Mouse (Mus musculus) testis, adult 2 months (tissue): ENCODE measurements around the gene Mad1l1. TPM values are rescaled to one million over a fixed set of nuclear protein-coding genes. Genes with fewer than 3 reads are reported as not detected.

ENCODE experiments used
- H3K27ac ChIP-seq: fragments of 200-500 bp; 2 replicates; pipeline ENCODE4 v1.5.1; 2012; ENCODE audit warnings: low read depth, low read length; ENCODE audit not compliant: control insufficient read depth, insufficient read depth
- H3K27me3 ChIP-seq: fragments of 200-500 bp; 2 replicates; pipeline ENCODE4 v1.6.1; 2012; ENCODE audit warnings: mild to moderate bottlenecking, low read length, moderate library complexity; ENCODE audit not compliant: control insufficient read depth, insufficient read depth
- H3K36me3 ChIP-seq: fragments of 200-500 bp; 2 replicates; pipeline ENCODE4 v1.6.1; 2012; ENCODE audit warnings: mild to moderate bottlenecking, low read length; ENCODE audit not compliant: control insufficient read depth, insufficient read depth
- H3K4me1 ChIP-seq: fragments of 200-500 bp; 2 replicates; pipeline ENCODE4 v1.6.1; 2012; ENCODE audit warnings: low read length; ENCODE audit not compliant: control insufficient read depth, insufficient read depth
- H3K4me3 ChIP-seq: fragments of 200-500 bp; 2 replicates; pipeline ENCODE4 v1.5.1; 2012; ENCODE audit warnings: low read depth, mild to moderate bottlenecking, low read length, moderate library complexity, mixed read lengths; ENCODE audit not compliant: control insufficient read depth
- CTCF ChIP-seq: fragments of 200-500 bp; IDR thresholded peaks from 2 replicates; pipeline ENCODE4 v1.5.1; 2012; ENCODE audit warnings: low read depth, mild to moderate bottlenecking, inconsistent platforms, low read length, moderate library complexity; ENCODE audit not compliant: control insufficient read depth, insufficient read depth, insufficient replicate concordance
- POLR2A ChIP-seq: fragments of 200-500 bp; IDR thresholded peaks from 2 replicates; pipeline ENCODE4 v1.6.1; 2012; ENCODE audit warnings: low read depth, mild to moderate bottlenecking, inconsistent platforms, low read length, moderate library complexity; ENCODE audit not compliant: control insufficient read depth
- polyA plus RNA-seq: library from polyadenylated mRNA; depleted of rRNA; stranded (reverse); fragments of >200 nt; gene quantifications from 2 replicates; pipeline ENCODE4 v1.2.3, GENCODE M21; 2012

Mad1l1 gene
- polyA plus RNA-seq, 1 experiment: 16.7 TPM

DNA sequence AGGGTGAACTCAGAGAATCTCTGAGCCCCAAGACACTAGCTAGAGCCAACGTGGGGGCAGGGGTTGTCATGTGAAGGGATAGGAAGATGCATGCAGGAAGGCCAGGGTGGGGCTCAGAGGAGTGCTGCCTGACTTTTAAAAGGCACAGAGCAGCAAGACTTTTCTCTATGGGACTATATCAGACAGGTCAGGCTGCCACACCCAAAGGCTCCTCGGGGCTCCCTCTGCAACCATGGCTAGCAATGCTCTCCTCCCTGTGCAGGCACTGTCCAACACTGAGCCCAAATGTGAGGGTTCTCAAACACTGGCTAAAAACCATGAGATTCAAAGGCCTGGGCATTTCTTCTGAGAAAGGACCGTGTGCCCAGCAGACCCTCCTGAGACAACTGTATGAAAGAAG lies 82.5 kb downstream of the Mad1l1 start:
- Histone ChIP-seq H3K4me1 (no peaks in the 10 kb centered on the region), H3K27ac (no peak overlapping the region), H3K27me3 (no peaks in the 10 kb centered on the region), H3K4me3 (no peak overlapping the region), H3K36me3 (no peaks in the 10 kb centered on the region)
- TF ChIP-seq POLR2A (no peak), CTCF (no peak)

DNA sequence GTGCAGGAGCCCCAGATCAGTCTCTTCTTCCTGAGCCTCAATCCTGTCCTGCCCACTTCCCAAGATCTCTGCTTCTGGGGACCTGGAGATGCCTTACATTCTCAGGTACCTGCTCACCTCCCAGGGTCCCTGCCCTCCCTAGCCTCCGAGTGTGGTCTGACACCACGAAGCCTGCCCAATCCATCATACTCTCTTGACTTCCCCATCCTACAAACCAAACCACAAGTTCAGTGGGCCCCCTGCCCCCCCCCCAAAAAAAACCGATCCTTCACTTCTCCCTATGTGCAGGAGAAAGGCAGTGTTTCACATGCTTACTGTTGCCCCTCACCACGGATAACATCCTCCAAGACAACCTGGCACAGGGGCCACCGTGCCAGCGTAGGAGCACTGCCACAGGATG lies 90.5 kb downstream of the Mad1l1 start:
- Histone ChIP-seq H3K36me3 (no peaks in the 10 kb centered on the region), H3K27me3 (no peaks in the 10 kb centered on the region), H3K4me1 (no peaks in the 10 kb centered on the region), H3K27ac (no peak overlapping the region), H3K4me3 (no peak overlapping the region)
- TF ChIP-seq CTCF: no peak
- TF ChIP-seq POLR2A: no peak

DNA sequence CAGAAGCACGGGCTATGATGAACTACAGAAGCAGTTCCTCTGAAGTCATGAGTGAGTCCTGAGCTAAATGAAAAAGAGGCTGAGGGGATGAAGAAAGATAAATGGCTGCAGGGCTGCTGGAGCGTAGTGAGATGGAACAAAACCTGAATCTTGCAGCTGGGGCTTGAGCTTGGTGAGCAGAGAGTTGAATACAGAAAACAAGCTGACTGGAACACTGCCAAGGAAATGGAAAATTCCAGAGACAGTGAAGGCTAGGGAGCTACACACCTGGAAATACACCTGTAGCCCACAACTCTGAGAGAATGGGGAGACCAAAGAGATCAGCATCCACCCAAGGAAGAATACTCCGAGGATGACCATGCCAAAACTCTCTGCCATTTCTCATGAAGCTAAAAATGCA lies 93.0 kb downstream of the Mad1l1 start:
- H3K4me1 ChIP-seq: peaks cover 3% of the 10 kb centered on the region; the same call in 1 of the 2 replicates
- no peak overlapping the region for H3K4me3 ChIP-seq
- no peak overlapping the region for H3K27ac ChIP-seq
- TF ChIP-seq POLR2A: no peak
- TF ChIP-seq CTCF: no peak
- no peaks in the 10 kb centered on the region for H3K27me3 ChIP-seq
- H3K36me3 ChIP-seq: no peaks in the 10 kb centered on the region

DNA sequence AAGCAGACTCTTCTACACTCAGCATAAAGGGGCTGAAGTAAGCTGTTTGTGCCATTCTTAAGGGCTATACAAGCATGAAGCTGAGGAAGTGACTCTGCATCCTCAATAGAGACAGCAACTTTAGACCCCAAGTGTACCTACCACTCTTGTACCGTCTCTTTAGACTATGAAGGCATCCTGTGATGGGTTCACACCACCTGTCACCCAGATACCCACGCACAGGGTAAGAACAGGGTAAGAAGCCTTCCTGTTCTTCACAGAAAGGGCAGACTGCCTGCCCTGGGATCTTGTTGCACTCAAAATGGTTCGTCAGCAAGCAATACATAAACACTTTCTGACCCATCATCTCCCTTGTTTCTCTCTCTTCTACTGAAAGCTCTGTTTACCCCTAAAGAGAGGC lies 94.5 kb downstream of the Mad1l1 start:
- TF ChIP-seq CTCF: no peak
- no peak for TF ChIP-seq POLR2A
- no peak overlapping the region for H3K4me3 ChIP-seq
- no peaks in the 10 kb centered on the region for H3K27me3 ChIP-seq
- no peak overlapping the region for H3K27ac ChIP-seq
- peaks cover 3% of the 10 kb centered on the region; the same call in 1 of the 2 replicates for H3K4me1 ChIP-seq
- H3K36me3 ChIP-seq: no peaks in the 10 kb centered on the region

DNA sequence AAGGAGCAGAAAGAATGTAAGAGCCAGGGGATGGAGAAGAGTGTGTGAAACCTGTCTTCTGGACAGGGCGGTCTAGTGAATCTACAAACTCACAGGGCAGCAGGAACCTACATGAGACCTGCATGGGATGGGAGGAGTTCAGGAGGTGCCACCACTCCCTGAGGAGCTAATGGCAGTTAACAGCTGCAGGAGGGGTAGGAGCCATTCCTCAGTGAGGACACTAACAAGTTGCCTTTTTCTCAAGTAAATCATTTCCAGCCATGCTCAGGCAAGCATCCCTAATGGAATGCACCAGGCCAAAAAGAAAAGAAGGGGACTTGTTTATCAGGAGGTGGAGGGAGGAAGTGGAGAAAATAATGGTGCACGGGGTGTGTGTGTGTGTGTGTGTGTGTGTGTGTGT lies 95.5 kb downstream of the Mad1l1 start:
- Histone ChIP-seq H3K27ac (no peak overlapping the region), H3K4me3 (no peak overlapping the region), H3K27me3 (no peaks in the 10 kb centered on the region), H3K4me1 (peaks cover 3% of the 10 kb centered on the region; the same call in 1 of the 2 replicates), H3K36me3 (no peaks in the 10 kb centered on the region)
- TF ChIP-seq POLR2A (no peak), CTCF (no peak)

DNA sequence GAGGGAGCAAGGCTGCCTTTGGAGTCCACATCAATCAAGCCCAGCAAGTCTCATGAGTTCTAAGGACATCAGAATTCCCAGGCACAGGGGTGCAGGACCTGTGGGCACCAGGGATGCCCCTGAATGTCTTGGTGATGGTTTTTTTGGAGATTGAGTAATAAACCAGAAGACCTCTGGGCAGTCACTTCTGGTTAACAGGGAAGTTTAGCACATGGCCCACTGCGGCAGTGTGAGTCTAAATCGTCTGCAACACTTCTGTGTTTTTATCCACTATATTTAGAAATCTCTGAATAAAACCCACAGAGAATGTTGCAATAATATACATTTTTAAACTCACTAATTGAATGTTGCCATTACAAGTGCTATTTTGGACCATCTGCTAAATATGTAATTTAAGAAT lies 96.2 kb downstream of the Mad1l1 start:
- peaks cover 3% of the 10 kb centered on the region; the same call in 1 of the 2 replicates for H3K4me1 ChIP-seq
- H3K27me3 ChIP-seq: no peaks in the 10 kb centered on the region
- TF ChIP-seq POLR2A (no peak), CTCF (no peak)
- H3K4me3 ChIP-seq: no peak overlapping the region
- no peak overlapping the region for H3K27ac ChIP-seq
- H3K36me3 ChIP-seq: no peaks in the 10 kb centered on the region

DNA sequence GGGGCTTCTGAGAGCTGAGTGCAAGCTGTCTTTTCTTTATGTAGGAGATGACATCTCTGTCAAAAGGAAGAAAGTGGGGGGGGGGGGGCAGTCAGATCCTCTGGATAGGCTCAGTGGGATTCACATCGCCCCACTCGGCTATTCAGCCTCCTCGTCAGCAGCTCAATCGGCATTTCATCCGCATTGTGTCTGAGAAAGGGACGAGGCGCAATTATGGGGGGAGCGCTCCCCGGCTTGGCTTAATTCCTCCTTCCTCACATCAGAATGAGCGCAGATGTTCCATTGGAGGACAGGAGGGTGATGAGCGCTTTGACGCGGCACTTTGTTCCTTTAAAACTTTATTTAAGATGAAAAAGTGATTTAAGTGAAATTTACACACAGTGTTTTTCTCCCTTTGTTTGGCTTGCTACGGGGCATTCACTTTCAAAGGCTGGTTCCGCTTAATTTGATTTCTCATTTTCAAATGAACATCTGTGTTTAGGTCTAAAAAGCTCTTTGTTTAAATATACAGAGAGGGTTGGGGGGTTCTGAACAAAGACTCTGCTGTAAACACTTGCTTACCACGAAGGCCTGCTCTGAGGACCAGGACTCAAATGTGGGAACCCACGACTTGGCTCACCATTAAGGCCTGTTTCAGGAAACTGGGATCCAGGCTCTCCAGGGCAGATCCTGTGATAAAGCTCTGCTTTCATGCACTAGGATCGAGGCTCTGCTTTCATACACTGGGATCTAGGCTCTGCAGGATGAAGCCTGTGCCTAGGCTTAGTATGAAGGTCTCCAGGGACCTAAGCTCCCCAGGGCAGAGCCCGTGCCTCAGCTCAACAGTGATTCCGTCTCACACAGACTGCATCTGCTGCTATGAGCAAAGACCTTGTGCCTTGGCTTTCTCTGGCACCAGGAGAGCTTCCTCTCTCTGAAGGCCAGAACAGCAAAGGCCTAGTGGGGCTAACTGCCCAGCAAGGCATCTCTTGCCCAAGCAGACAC lies 98.0 kb downstream of the Mad1l1 start:
- no peaks in the 10 kb centered on the region for H3K27me3 ChIP-seq
- no peak for TF ChIP-seq CTCF
- no peak for TF ChIP-seq POLR2A
- H3K27ac ChIP-seq: no peak overlapping the region
- no peak overlapping the region for H3K4me3 ChIP-seq
- H3K36me3 ChIP-seq: no peaks in the 10 kb centered on the region
- peaks cover 3% of the 10 kb centered on the region; the same call in 1 of the 2 replicates for H3K4me1 ChIP-seq
